Mouse (Mus musculus) common myeloid progenitor, adult 5-6 weeks (primary cell): ENCODE results near the gene Ubald1. TPM values are rescaled to one million over a fixed set of nuclear protein-coding genes. Genes with fewer than 3 reads are reported as not detected.

ENCODE experiments used
- ATAC-seq: replicated peaks from 2 replicates; pipeline ENCODE4 v1.8.0; 2016; ENCODE audit warnings: low read depth, mild to moderate bottlenecking, moderate TSS enrichment, inconsistent platforms; ENCODE audit not compliant: poor library complexity, severe bottlenecking
- total RNA-seq: library from RNA; stranded (forward); fragments of 200-1000, 187-1606 nt; gene quantifications from 2 replicates; pipeline ENCODE4 v1.2.3, GENCODE M21; 2017

The Ubald1 gene
- total RNA-seq, 1 experiment from 2014 or later: 25.8 TPM

- no peak for ATAC-seq
Measured at GRCm38 (mm10) chr16:4829271-4829900, 50.7 kb downstream of the Ubald1 start.

GRCm38 (mm10) chr16:4827639-4828038, 52.5 kb downstream of the Ubald1 start:
- no peak for ATAC-seq

Other genes with a start within 250 kb of the Ubald1 start
- 0.10 and 0.46 TPM in 2 replicates for gene Vasn, start 240.4 kb downstream of the Ubald1 start, total RNA-seq
- 55.8 and 68.1 TPM in 2 replicates for gene Dnaja3, start 240.3 kb downstream of the Ubald1 start, total RNA-seq
- 22.7 and 35.4 TPM in 2 replicates for gene Coro7, start 200.5 kb downstream of the Ubald1 start, total RNA-seq
- 82.2 and 90.3 TPM in 2 replicates for gene Nmral1, start 161.0 kb downstream of the Ubald1 start, total RNA-seq
- 68.8 and 74.6 TPM in 2 replicates for gene Hmox2, start 154.0 kb downstream of the Ubald1 start, total RNA-seq
- gene Cdip1, start 90.0 kb downstream of the Ubald1 start, total RNA-seq: 16.2 and 17.2 TPM in 2 replicates
- gene 4930562C15Rik, start 44.9 kb downstream of the Ubald1 start, total RNA-seq: not detected in 2 replicates
- gene Mgrn1, start 5.9 kb upstream of the Ubald1 start, total RNA-seq: 11.2 and 13.5 TPM in 2 replicates
- 11.5 and 17.5 TPM in 2 replicates for gene Nudt16l1, start 58.4 kb upstream of the Ubald1 start, total RNA-seq
- 16.4 and 25.4 TPM in 2 replicates for gene Anks3, start 83.9 kb upstream of the Ubald1 start, total RNA-seq
- gene Sept12, start 117.5 kb upstream of the Ubald1 start, total RNA-seq: not detected in 2 replicates
- gene Smim22, start 127.0 kb upstream of the Ubald1 start, total RNA-seq: not detected in 2 replicates
- gene Rogdi, start 133.2 kb upstream of the Ubald1 start, total RNA-seq: 6.7 and 10.7 TPM in 2 replicates
- 89.6 and 95.6 TPM in 2 replicates for gene Glyr1, start 169.5 kb upstream of the Ubald1 start, total RNA-seq
- gene Ubn1, start 169.7 kb upstream of the Ubald1 start, total RNA-seq: 50.9 and 67.4 TPM in 2 replicates